Mouse (Mus musculus): ENCODE data around the gene Slc10a7. TPM values are rescaled to one million over a fixed set of nuclear protein-coding genes. Genes with fewer than 3 reads are reported as not detected.

The Slc10a7 gene
- total and polyA plus RNA-seq, 3 experiments = 13.7 to 27.3 TPM; not detected in 1

- H3K79me2 ChIP-seq (ENCODE audit: control insufficient read depth, insufficient read depth, low read length, poor library complexity) = peaks cover 47% of the 10 kb centered on the region
- peak; percentile 78 for DNase-seq (ENCODE audit: low read depth, low spot score)
- H3K9me3 ChIP-seq (replicated peaks; ENCODE audit: insufficient read depth, low read length) = no peaks in the 10 kb centered on the region
- H3K9ac ChIP-seq (ENCODE audit: control insufficient read depth, low read depth, low read length, poor library complexity, severe bottlenecking) = peak overlapping the region; percentile 100
- peak overlapping the region; percentile 97 for H3K27ac ChIP-seq (ENCODE audit: control insufficient read depth, low read depth, low read length)
- no peaks in the 10 kb centered on the region for H3K27me3 ChIP-seq (ENCODE audit: control insufficient read depth in 1 of 2, insufficient read depth in 2 of 2, low read length in 2 of 2)
- H3K4me3 ChIP-seq (ENCODE audit: control insufficient read depth in 1 of 2, insufficient read depth in 1 of 2, low read depth in 2 of 2, low read length in 2 of 2) = peak overlapping the region; percentile 90 to 100
- peaks cover 0 to 11% of the 10 kb centered on the region in 2 experiments; a peak in 3 of 4 replicates for H3K36me3 ChIP-seq (ENCODE audit: control insufficient read depth in 1 of 2, insufficient read depth in 2 of 2, low read length in 2 of 2)
- peaks cover 0 to 8% of the 10 kb centered on the region in 2 experiments; a peak in 2 of 4 replicates for H3K4me1 ChIP-seq (ENCODE audit: control insufficient read depth in 1 of 2, insufficient read depth in 2 of 2, low read length in 2 of 2)
- TF ChIP-seq KAT2A (conservative IDR thresholded peaks at IDR 0.05; ENCODE audit: low read depth, low read length) (no peak), ETS1 (IDR thresholded peaks at IDR 0.05; ENCODE audit: low read depth, low read length) (no peak), POLR2AphosphoS5 (IDR thresholded peaks at IDR 0.05; ENCODE audit: borderline replicate concordance, low read depth, low read length) (no peak), TBP (IDR thresholded peaks at IDR 0.05; ENCODE audit: low read depth, low read length) (peak; percentile 52; the same call in 1 of the 2 replicates), RAD21 (IDR thresholded peaks at IDR 0.05; ENCODE audit: low read depth, low read length) (no peak), E2F4 (IDR thresholded peaks at IDR 0.05; ENCODE audit: borderline replicate concordance, low read depth, low read length) (no peak), GABPA (IDR thresholded peaks at IDR 0.05; ENCODE audit: low read depth, low read length) (no peak), USF1 (IDR thresholded peaks at IDR 0.05; ENCODE audit: low read depth, low read length) (no peak), EP300 (IDR thresholded peaks at IDR 0.05; ENCODE audit: low read depth in 1 of 2, low read length in 2 of 2) (no peak), TCF12 (IDR thresholded peaks at IDR 0.05; ENCODE audit: low read depth, low read length) (no peak), HCFC1 (IDR thresholded peaks at IDR 0.05; ENCODE audit: low read depth, low read length) (0 out of 2 replicates have a peak, but pooled peaks have one; percentile 26), BHLHE40 (IDR thresholded peaks at IDR 0.05; ENCODE audit: borderline replicate concordance, low read depth, low read length) (no peak), MAZ (IDR thresholded peaks at IDR 0.05; ENCODE audit: low read depth, low read length) (peak; percentile 6; the same call in 1 of the 2 replicates), POLR2A (IDR thresholded peaks at IDR 0.05; ENCODE audit: control insufficient read depth in 1 of 2, insufficient read depth in 1 of 2, low read depth in 1 of 2, low read length in 2 of 2, poor library complexity in 1 of 2) (peak in 1 of 2 experiments; percentile 58; a peak in 2 of 4 replicates), JUND (IDR thresholded peaks at IDR 0.05; ENCODE audit: low read depth, low read length) (no peak), SMC3 (IDR thresholded peaks at IDR 0.05; ENCODE audit: low read depth, low read length) (no peak), CHD1 (IDR thresholded peaks at IDR 0.05; ENCODE audit: low read depth, low read length) (no peak), NELFE (IDR thresholded peaks at IDR 0.05; ENCODE audit: low read depth, low read length) (peak; percentile 41; the same call in 1 of the 2 replicates), MEF2A (IDR thresholded peaks at IDR 0.05; ENCODE audit: extremely low read depth, insufficient replicate concordance, low read depth, low read length, poor library complexity, severe bottlenecking) (no peak), MXI1 (IDR thresholded peaks at IDR 0.05; ENCODE audit: low read depth, low read length) (peak; percentile 80), ZMIZ1 (IDR thresholded peaks at IDR 0.05; ENCODE audit: low read depth, low read length) (no peak), SIN3A (IDR thresholded peaks at IDR 0.05; ENCODE audit: low read length) (peak; percentile 50), CTCF (IDR thresholded peaks at IDR 0.05 in 2 of 3, conservative IDR thresholded peaks at IDR 0.05 in 1 of 3; ENCODE audit: control insufficient read depth in 1 of 3, insufficient read depth in 1 of 3, low read depth in 2 of 3, low read length in 3 of 3, poor library complexity in 1 of 3, severe bottlenecking in 1 of 3) (no peak), MYB (IDR thresholded peaks at IDR 0.05; ENCODE audit: low read depth, low read length) (peak; percentile 17; the same call in 1 of the 2 replicates), MAFK (IDR thresholded peaks at IDR 0.05; ENCODE audit: borderline replicate concordance, low read depth, low read length) (no peak), ELF1 (IDR thresholded peaks at IDR 0.05; ENCODE audit: low read depth, low read length) (peak; percentile 63; the same call in 1 of the 2 replicates), CHD2 (IDR thresholded peaks at IDR 0.05; ENCODE audit: low read length) (no peak), ZKSCAN1 (IDR thresholded peaks at IDR 0.05; ENCODE audit: low read depth, low read length) (no peak), USF2 (IDR thresholded peaks at IDR 0.05; ENCODE audit: borderline replicate concordance in 1 of 2, insufficient read depth in 1 of 2, low read depth in 1 of 2, low read length in 2 of 2) (no peak), ZC3H11A (IDR thresholded peaks at IDR 0.05; ENCODE audit: low read depth, low read length) (no peak), ZNF384 (IDR thresholded peaks at IDR 0.05; ENCODE audit: low read depth, low read length) (no peak), GATA1 (IDR thresholded peaks at IDR 0.05; ENCODE audit: low read depth, low read length) (no peak), TAL1 (IDR thresholded peaks at IDR 0.05; ENCODE audit: low read length) (no peak), RCOR1 (IDR thresholded peaks at IDR 0.05; ENCODE audit: low read depth, low read length) (no peak), MYC (IDR thresholded peaks at IDR 0.05; ENCODE audit: low read depth, low read length) (0 out of 2 replicates have a peak, but pooled peaks have one; percentile 32), NRF1 (IDR thresholded peaks at IDR 0.05; ENCODE audit: insufficient read depth, low read depth, low read length, poor library complexity, severe bottlenecking) (no peak), MAX (IDR thresholded peaks at IDR 0.05; ENCODE audit: low read length) (no peak)
These were observed 948 bp downstream of the Slc10a7 start for GRCm38 (mm10) chr8:78510094-78510493.

Measured in MEL (cell line).